Mouse (Mus musculus) inflammation-experienced regulatory T-cells (primary cell): ENCODE data around the gene Itgb6. TPM values are rescaled to one million over a fixed set of nuclear protein-coding genes. Genes with fewer than 3 reads are reported as not detected.

ENCODE experiments used
- polyA plus RNA-seq, 2 experiments: library from polyadenylated mRNA; unstranded; fragments of 100-300 nt; shearing (Covaris generic); gene quantifications; one replicate each; pipeline ENCODE4 v1.2.1; 2017

Gene Itgb6
- polyA plus RNA-seq, result 1 to 10 TPM in 1 of 2 experiments, under 1 TPM in 1; 0.13 to 1.9 TPM

DNA sequence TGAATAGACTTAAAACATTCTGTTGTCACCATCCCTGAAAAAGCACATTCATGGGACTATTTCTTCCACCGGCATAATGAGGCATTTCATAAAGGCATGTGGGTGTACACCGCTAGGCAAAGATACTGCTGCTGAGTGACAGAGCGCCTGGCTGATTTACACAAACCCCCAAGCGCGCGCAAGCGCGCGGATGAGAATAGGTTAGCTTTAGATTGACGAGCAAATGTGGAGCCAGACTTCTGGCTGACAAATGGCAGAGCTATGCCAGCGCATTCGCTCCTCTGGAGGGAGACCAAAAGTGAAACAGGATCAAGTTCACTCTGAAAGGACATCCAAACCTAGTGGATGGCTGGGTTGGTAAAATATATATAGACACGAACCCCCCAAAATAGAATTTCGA is at the start of gene Itgb6:
TSS of gene Itgb6 (minus strand) at position 130 of the 400 bp plus-strand sequence.

DNA sequence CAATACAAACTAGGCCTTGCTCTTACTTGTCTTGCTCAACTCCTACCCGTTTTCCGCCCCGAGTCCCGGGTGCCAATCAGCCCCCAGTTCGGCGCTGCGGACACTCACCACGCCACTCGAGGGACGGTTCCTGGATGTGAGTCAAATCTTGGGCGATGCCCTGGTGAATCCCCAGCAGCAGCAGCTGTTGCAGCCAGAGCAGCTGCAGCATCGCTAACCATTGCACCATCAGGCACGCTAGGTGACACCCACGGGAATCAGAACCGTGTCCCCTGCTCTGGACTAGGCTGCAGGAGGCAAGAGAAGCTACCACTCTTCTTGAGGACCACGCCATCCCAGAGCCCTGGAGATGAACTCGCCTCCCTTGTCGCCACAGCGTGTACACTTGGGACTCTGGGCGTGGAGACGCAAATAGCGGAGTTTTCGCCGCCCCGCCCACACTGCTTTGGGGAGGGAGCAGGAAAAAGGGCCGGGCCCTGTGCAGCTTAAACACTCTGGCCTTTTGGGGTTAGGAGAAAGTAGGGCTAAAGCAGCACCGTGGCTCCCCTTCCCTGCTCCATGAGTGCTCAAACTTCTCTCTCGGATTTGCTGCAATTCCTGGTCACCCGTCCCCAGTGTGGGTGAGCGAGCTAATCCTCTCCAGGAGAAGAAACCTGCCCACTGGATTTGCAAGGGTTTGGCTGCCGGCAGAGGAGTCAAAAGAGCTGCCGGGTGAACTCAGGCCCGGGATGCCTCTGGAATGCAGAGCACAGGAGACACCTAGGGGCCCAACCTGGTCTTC is 169.4 kb downstream of the Itgb6 start, which contains the start of gene Pla2r1:
TSS of gene Pla2r1 (minus strand) at position 407 of the 781 bp plus-strand sequence.

Other genes with a start within 250 kb of the Itgb6 start
- 1 to 10 TPM in 1 of 2 experiments, under 1 TPM in 1; 0.40 to 2.3 TPM for gene Pla2r1, start 169.3 kb downstream of the Itgb6 start, polyA plus RNA-seq
- gene Rbms1, start 240.5 kb upstream of the Itgb6 start, polyA plus RNA-seq, result 100 to 1,000 TPM; 159 to 170 TPM